Mouse (Mus musculus): Measurements from ENCODE around the gene Slc45a1. TPM values are rescaled to one million over a fixed set of nuclear protein-coding genes. Genes with fewer than 3 reads are reported as not detected.

The Slc45a1 gene
- total RNA-seq, 2 experiments from 2014 or later, result 43.3 to 48.1 TPM

GRCm38 (mm10) chr4:150582966-150583776 lies 68.8 kb downstream of the Slc45a1 start:
- DNase-seq (ENCODE audit: low spot score in 2 of 2), result peak; percentile 47 to 68

GRCm38 (mm10) chr4:150581931-150582723 lies 69.8 kb downstream of the Slc45a1 start:
- no peak for DNase-seq (ENCODE audit: low spot score in 2 of 2)

Other genes starting within 250 kb of the Slc45a1 start
- 10 to 100 TPM; 37.1 to 38.4 TPM for gene Errfi1, start 201.7 kb upstream of the Slc45a1 start, total RNA-seq (2021)